Mouse (Mus musculus): ENCODE results near the gene Megf6.

DNA sequence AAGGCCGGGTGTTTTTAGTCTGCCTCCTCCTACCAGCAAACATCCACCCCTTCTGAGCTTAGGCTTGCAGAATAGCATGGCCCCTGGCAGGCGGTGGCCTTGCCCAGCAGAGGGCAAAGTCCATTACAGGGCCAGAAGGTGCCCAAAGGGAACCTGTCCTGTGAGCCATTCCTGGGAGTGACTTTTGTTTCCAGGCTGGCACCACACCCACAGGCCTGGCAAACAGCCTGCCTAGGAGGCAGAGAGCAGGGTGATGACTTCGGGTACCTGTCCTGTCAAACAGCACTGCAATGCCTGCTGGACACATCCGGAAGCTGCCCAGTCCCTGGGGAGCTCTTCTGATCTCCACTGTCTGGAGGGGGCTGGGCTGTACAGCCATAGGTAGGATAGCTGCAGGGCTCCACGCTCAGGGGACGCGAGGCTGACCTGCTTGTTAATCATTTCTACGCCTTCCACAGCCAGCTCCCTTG lies 123.8 kb downstream of the Megf6 start:
- TF ChIP-seq CTCF (IDR thresholded peaks at IDR 0.05; ENCODE audit: low read depth, low read length) (no peak), EP300 (IDR thresholded peaks at IDR 0.05; ENCODE audit: insufficient read depth, low read depth, low read length) (no peak), POLR2A (IDR thresholded peaks at IDR 0.05; ENCODE audit: insufficient read depth, low read length) (no peak)
